In the genomic region with DNA sequence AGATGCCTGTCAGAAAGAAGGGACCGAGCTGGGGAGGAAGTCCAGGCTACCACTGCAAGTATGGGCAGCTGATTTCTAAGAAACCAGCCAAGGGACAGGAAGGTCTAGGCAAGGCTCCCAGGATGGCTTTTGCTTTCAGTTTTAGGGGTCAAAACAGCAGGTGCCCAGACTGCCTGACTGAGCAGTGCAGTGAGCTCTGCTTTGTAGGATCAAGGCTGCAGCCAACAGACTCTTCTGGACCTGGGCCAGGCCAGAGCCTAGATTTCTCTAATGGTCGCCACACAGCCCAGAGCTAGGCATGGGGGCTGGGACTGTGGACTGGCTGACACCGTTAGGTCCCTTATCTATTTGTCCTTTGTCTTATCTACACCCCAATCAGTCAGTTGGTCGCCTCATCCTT, we compare ENCODE assay signal across 21 mouse cellular contexts. TPM values are rescaled to one million over a fixed set of nuclear protein-coding genes. Genes with fewer than 3 reads are reported as not detected.
DNase-seq lines count a peak whose midpoint lies in the region; ATAC-seq lines count a peak whose summit lies in the region.
"Had no signal": no experiment of that assay in that cellular context is flagged by ENCODE, and none has a peak within 500 bp of the region (broad histone marks: within the 10 kb centered on the region; RNA-seq: fewer than 3 reads in every experiment).

No protein-coding gene starts in this region.

- H3K36me3 ChIP-seq in megakaryocyte, embryonic 14.5 days (replicated peaks; ENCODE audit: low read length): peaks cover 3% of the 10 kb centered on the region
- no peaks in the 10 kb centered on the region for H3K36me3 ChIP-seq in kidney, embryonic 16.5 days (ENCODE audit: insufficient read depth, low read length)
- H3K36me3 ChIP-seq: embryonic facial prominence, embryonic 15.5 days; forebrain, embryonic 12.5 days; hindbrain, embryonic 15.5 days; midbrain, embryonic 13.5 days; stomach, embryonic 15.5 days had no signal

- peak; percentile 10 for ATAC-seq in CD4-positive, CD25-positive, alpha-beta regulatory T cell, adult 4 months
- ATAC-seq in kidney, embryonic 16.5 days (ENCODE audit: low FRiP score, low TSS enrichment): no peak
- ATAC-seq: lung, postnatal 0 days; midbrain, embryonic 13.5 days had no signal

- H3K27ac ChIP-seq in kidney, embryonic 16.5 days (ENCODE audit: low read length): no peak overlapping the region
- H3K27ac ChIP-seq: embryonic facial prominence, embryonic 15.5 days; forebrain, embryonic 12.5 days; hindbrain, embryonic 15.5 days; midbrain, embryonic 13.5 days; stomach, embryonic 15.5 days had no signal

- H3K4me3 ChIP-seq in megakaryocyte, embryonic 14.5 days (replicated peaks): peak overlapping the region; percentile 73
- H3K4me3 ChIP-seq in kidney, embryonic 16.5 days (ENCODE audit: low read length): no peak overlapping the region
- H3K4me3 ChIP-seq: embryonic facial prominence, embryonic 15.5 days; forebrain, embryonic 12.5 days; hindbrain, embryonic 15.5 days; midbrain, embryonic 13.5 days; stomach, embryonic 15.5 days had no signal

- H3K9ac ChIP-seq in kidney, embryonic 16.5 days (replicated peaks; ENCODE audit: low read length): no peak overlapping the region
- H3K9ac ChIP-seq: embryonic facial prominence, embryonic 15.5 days; forebrain, embryonic 12.5 days; hindbrain, embryonic 15.5 days; midbrain, embryonic 13.5 days; stomach, embryonic 15.5 days had no signal

- peaks cover 14% of the 10 kb centered on the region for H3K27me3 ChIP-seq in megakaryocyte, embryonic 14.5 days (replicated peaks)
- H3K27me3 ChIP-seq in kidney, embryonic 16.5 days (ENCODE audit: insufficient read depth, low read length): no peaks in the 10 kb centered on the region
- H3K27me3 ChIP-seq: embryonic facial prominence, embryonic 15.5 days; forebrain, embryonic 12.5 days; hindbrain, embryonic 15.5 days; stomach, embryonic 15.5 days had no signal

- H3K9me3 ChIP-seq in megakaryocyte, embryonic 14.5 days: no peaks in the 10 kb centered on the region
- no peaks in the 10 kb centered on the region for H3K9me3 ChIP-seq in kidney, embryonic 16.5 days (ENCODE audit: low read length)
- H3K9me3 ChIP-seq: embryonic facial prominence, embryonic 15.5 days; forebrain, embryonic 12.5 days; hindbrain, embryonic 15.5 days; midbrain, embryonic 13.5 days; stomach, embryonic 15.5 days had no signal

- 80% methylated on average over 4 of the region's 4 CpGs for WGBS in kidney, embryonic 16.5 days

- peaks cover 87% of the 10 kb centered on the region for H3K4me1 ChIP-seq in megakaryocyte, embryonic 14.5 days
- peaks cover 22% of the 10 kb centered on the region for H3K4me1 ChIP-seq in kidney, embryonic 16.5 days (ENCODE audit: insufficient read depth, low read length)
- H3K4me1 ChIP-seq: forebrain, embryonic 12.5 days; hindbrain, embryonic 15.5 days; midbrain, embryonic 13.5 days had no signal

- no peak overlapping the region for H3K4me2 ChIP-seq in kidney, embryonic 16.5 days (replicated peaks; ENCODE audit: low read depth, low read length)
- H3K4me2 ChIP-seq: embryonic facial prominence, embryonic 15.5 days; forebrain, embryonic 12.5 days; hindbrain, embryonic 15.5 days; liver, embryonic 11.5 days; midbrain, embryonic 13.5 days; stomach, embryonic 15.5 days had no signal

- peak; percentile 19 for DNase-seq in retina, postnatal 1 day
- DNase-seq in retina, embryonic 14.5 days (ENCODE audit: low spot score): no peak
- DNase-seq in adipocyte (ENCODE audit: low spot score): peak; percentile 40
- DNase-seq in frontal cortex, postnatal 36 days (ENCODE audit: low spot score in 2 of 2): no peak
- DNase-seq in kidney, postnatal 4 days: no peak
- DNase-seq: cerebellum, adult 18-20 months; gastrocnemius, postnatal 14 days; kidney, adult 18-20 months; kidney, postnatal 25 days; left cerebral cortex, postnatal 4 days; thymus, postnatal 36 days had no signal

RNA-seq across cellular contexts. Expression of a gene that starts 10.6 kb away (rescaled TPM):
- 1 to 10 TPM; 2.5 to 3.9 TPM for polyA plus RNA-seq in CD4-positive, CD25-positive, alpha-beta regulatory T cell, adult 4 months (2017; shearing (Covaris generic))
- 13.2 and 35.3 TPM in 2 replicates for polyA plus RNA-seq in megakaryocyte, embryonic 14.5 days (2012; ENCODE audit: insufficient read depth, low replicate concordance)
- 5.8 and 7.3 TPM in 2 replicates for polyA plus RNA-seq in kidney, embryonic 16.5 days (2015; fragmentation: Nextera tagmentation; extraction: Ambion mirVana)

RNA-seq across cellular contexts. Expression of a gene that starts 13.7 kb away (rescaled TPM):
- 1 to 10 TPM; 2.4 to 3.7 TPM for polyA plus RNA-seq in CD4-positive, CD25-positive, alpha-beta regulatory T cell, adult 4 months (2017; shearing (Covaris generic))
- not detected in 2 replicates for polyA plus RNA-seq in megakaryocyte, embryonic 14.5 days (2012; ENCODE audit: insufficient read depth, low replicate concordance)
- not detected in 2 replicates for polyA plus RNA-seq in kidney, embryonic 16.5 days (2015; fragmentation: Nextera tagmentation; extraction: Ambion mirVana)
- polyA plus RNA-seq: embryonic facial prominence, embryonic 15.5 days; forebrain, embryonic 12.5 days; hindbrain, embryonic 15.5 days; liver, embryonic 11.5 days; lung, postnatal 0 days; midbrain, embryonic 13.5 days; stomach, embryonic 15.5 days had no signal

RNA-seq across cellular contexts. Expression of a gene that starts 16.0 kb away (rescaled TPM):
- polyA plus RNA-seq in CD4-positive, CD25-positive, alpha-beta regulatory T cell, adult 4 months (2017; shearing (Covaris generic)): not detected
- not detected in 2 replicates for polyA plus RNA-seq in megakaryocyte, embryonic 14.5 days (2012; ENCODE audit: insufficient read depth, low replicate concordance)
- polyA plus RNA-seq in kidney, embryonic 16.5 days (2015; fragmentation: Nextera tagmentation; extraction: Ambion mirVana): not detected in 2 replicates
- polyA plus RNA-seq: embryonic facial prominence, embryonic 15.5 days; forebrain, embryonic 12.5 days; hindbrain, embryonic 15.5 days; liver, embryonic 11.5 days; lung, postnatal 0 days; midbrain, embryonic 13.5 days; stomach, embryonic 15.5 days had no signal

RNA-seq across cellular contexts. Expression of a gene that starts 21.2 kb away (rescaled TPM):
- polyA plus RNA-seq in CD4-positive, CD25-positive, alpha-beta regulatory T cell, adult 4 months (2017; shearing (Covaris generic)): not detected
- not detected in 2 replicates for polyA plus RNA-seq in megakaryocyte, embryonic 14.5 days (2012; ENCODE audit: insufficient read depth, low replicate concordance)
- not detected in 2 replicates for polyA plus RNA-seq in kidney, embryonic 16.5 days (2015; fragmentation: Nextera tagmentation; extraction: Ambion mirVana)
- polyA plus RNA-seq: embryonic facial prominence, embryonic 15.5 days; forebrain, embryonic 12.5 days; hindbrain, embryonic 15.5 days; liver, embryonic 11.5 days; lung, postnatal 0 days; midbrain, embryonic 13.5 days; stomach, embryonic 15.5 days had no signal

RNA-seq across cellular contexts. Expression of a gene that starts 30.9 kb away (rescaled TPM):
- under 1 TPM in 1 of 2 experiments, not detected in 1; 0.75 TPM for polyA plus RNA-seq in CD4-positive, CD25-positive, alpha-beta regulatory T cell, adult 4 months (2017; shearing (Covaris generic))
- not detected in 2 replicates for polyA plus RNA-seq in megakaryocyte, embryonic 14.5 days (2012; ENCODE audit: insufficient read depth, low replicate concordance)
- not detected in 2 replicates for polyA plus RNA-seq in kidney, embryonic 16.5 days (2015; fragmentation: Nextera tagmentation; extraction: Ambion mirVana)
- polyA plus RNA-seq: embryonic facial prominence, embryonic 15.5 days; forebrain, embryonic 12.5 days; liver, embryonic 11.5 days; lung, postnatal 0 days; midbrain, embryonic 13.5 days; stomach, embryonic 15.5 days had no signal

Comparison
In these comparisons a context has a peak if more than half of its experiments do, and no peak if none do; other contexts are left out.
1. DNase-seq: peak in retina, postnatal 1 day (single experiment) and adipocyte (single experiment); none in retina, embryonic 14.5 days (single experiment), frontal cortex, postnatal 36 days (0 of 2) and kidney, postnatal 4 days (0 of 2).